Comparison of ENCODE assay signal across 8 mouse cellular contexts in genomic region chr2:26021561-26022257, GRCm38 (mm10). TPM values are rescaled to one million over a fixed set of nuclear protein-coding genes. Genes with fewer than 3 reads are reported as not detected.
DNase-seq lines count a peak whose midpoint lies in the region; ATAC-seq lines count a peak whose summit lies in the region.

TSS of gene Ubac1 (minus strand) at chr2:26021747.

- H3K4me1 ChIP-seq in brown adipose tissue, adult 24 weeks (ENCODE audit: control insufficient read depth, insufficient read depth, insufficient read length, low read length) = peaks cover 10% of the 10 kb centered on the region; the same call in 1 of the 2 replicates
- H3K4me1 ChIP-seq in heart, embryonic 13.5 days = peaks cover 45% of the 10 kb centered on the region
- peaks cover 65% of the 10 kb centered on the region for H3K4me1 ChIP-seq in liver, embryonic 12.5 days
- H3K4me1 ChIP-seq in stomach, embryonic 15.5 days = peaks cover 13% of the 10 kb centered on the region

- no peaks in the 10 kb centered on the region for H3K9me3 ChIP-seq in heart, embryonic 13.5 days
- no peaks in the 10 kb centered on the region for H3K9me3 ChIP-seq in liver, embryonic 12.5 days (replicated peaks)
- H3K9me3 ChIP-seq in stomach, embryonic 15.5 days = no peaks in the 10 kb centered on the region

- H3K27ac ChIP-seq in brown adipose tissue, adult 24 weeks (replicated peaks; ENCODE audit: low read depth, low read length) = peak within 1 kb of the TSS; percentile 86
- H3K27ac ChIP-seq in heart, embryonic 13.5 days (replicated peaks) = peak within 1 kb of the TSS; percentile 96
- H3K27ac ChIP-seq in liver, embryonic 12.5 days = peak within 1 kb of the TSS; percentile 99
- peak within 1 kb of the TSS; percentile 91 for H3K27ac ChIP-seq in stomach, embryonic 15.5 days

- peak within 1 kb of the TSS; percentile 74 for H3K4me2 ChIP-seq in heart, embryonic 13.5 days
- H3K4me2 ChIP-seq in liver, embryonic 12.5 days = peak within 1 kb of the TSS; percentile 80
- peak within 1 kb of the TSS; percentile 86 for H3K4me2 ChIP-seq in stomach, embryonic 15.5 days

- peak within 1 kb of the TSS; percentile 92 for H3K9ac ChIP-seq in heart, embryonic 13.5 days
- peak within 1 kb of the TSS; percentile 97 for H3K9ac ChIP-seq in liver, embryonic 12.5 days
- peak within 1 kb of the TSS; percentile 85 for H3K9ac ChIP-seq in stomach, embryonic 15.5 days

- H3K36me3 ChIP-seq in heart, embryonic 13.5 days = no peaks in the 10 kb centered on the region
- peaks cover 29% of the 10 kb centered on the region for H3K36me3 ChIP-seq in liver, embryonic 12.5 days
- no peaks in the 10 kb centered on the region; the same call in 1 of the 2 replicates for H3K36me3 ChIP-seq in stomach, embryonic 15.5 days

- peak; percentile 93 for DNase-seq in CD4-positive, CD25-positive, alpha-beta regulatory T cell, adult 2 months (ENCODE audit: low read depth, low spot score)
- DNase-seq in fat pad, adult 2 months (ENCODE audit: extremely low read depth, low read depth, low spot score) = peak; percentile 19
- peak; percentile 94 for DNase-seq in kidney, postnatal 10 days
- DNase-seq in natural killer cell, adult 2 months (ENCODE audit: low spot score in 2 of 2) = peak; percentile 84 to 87

- H3K4me3 ChIP-seq in brown adipose tissue, adult 24 weeks (ENCODE audit: insufficient read depth, low read depth, low read length) = peak within 1 kb of the TSS; percentile 80
- peak within 1 kb of the TSS; percentile 81 for H3K4me3 ChIP-seq in heart, embryonic 13.5 days
- H3K4me3 ChIP-seq in liver, embryonic 12.5 days = peak within 1 kb of the TSS; percentile 93
- H3K4me3 ChIP-seq in stomach, embryonic 15.5 days (replicated peaks) = peak within 1 kb of the TSS; percentile 75

- no peaks in the 10 kb centered on the region for H3K27me3 ChIP-seq in heart, embryonic 13.5 days (replicated peaks)
- 0 out of 2 replicates have a peak, but pooled peaks cover 2% of the 10 kb centered on the region for H3K27me3 ChIP-seq in liver, embryonic 12.5 days (replicated peaks)
- no peaks in the 10 kb centered on the region for H3K27me3 ChIP-seq in stomach, embryonic 15.5 days (replicated peaks)

- 5% methylated on average over 50 of the region's 50 CpGs for WGBS in heart, embryonic 13.5 days
- 7% methylated on average over 41 of the region's 50 CpGs for WGBS in liver, embryonic 12.5 days (ENCODE audit: insufficient replicate concordance)
- WGBS in stomach, embryonic 15.5 days = 10% methylated on average over 32 of the region's 50 CpGs

- peak; percentile 89 for ATAC-seq in heart, embryonic 13.5 days (ENCODE audit: extremely low read depth, insufficient number of reproducible peaks, low FRiP score, low TSS enrichment)
- peak; percentile 88 for ATAC-seq in liver, embryonic 12.5 days
- peak; percentile 93 for ATAC-seq in stomach, embryonic 15.5 days (ENCODE audit: insufficient read depth, low FRiP score, low read depth)

RNA-seq across cellular contexts. Expression of gene Ubac1, which starts in this region (rescaled TPM):
- 75.9 and 82.1 TPM in 2 replicates for polyA plus RNA-seq in brown adipose tissue, adult 24 weeks (2012; ENCODE audit: insufficient read depth, insufficient read length, missing spikeins)
- 97.0 and 111 TPM in 2 replicates for polyA plus RNA-seq in heart, embryonic 13.5 days (2015; fragmentation: Nextera tagmentation; extraction: Ambion mirVana)
- polyA plus RNA-seq in liver, embryonic 12.5 days (2016; fragmentation: Nextera tagmentation; extraction: Ambion mirVana) = 487 and 506 TPM in 2 replicates
- polyA plus RNA-seq in stomach, embryonic 15.5 days (2015; fragmentation: Nextera tagmentation; extraction: Ambion mirVana) = 87.6 and 105 TPM in 2 replicates

Comparison
In these comparisons a context has a peak if more than half of its experiments do, and no peak if none do; other contexts are left out.
1. Peak in every context shown above with its lines: DNase-seq, ATAC-seq, H3K4me3 ChIP-seq and H3K27ac ChIP-seq.
2. DNase-seq: peak in every context shown above with its lines; median percentile 94 in kidney, postnatal 10 days; 93 in CD4-positive, CD25-positive, alpha-beta regulatory T cell, adult 2 months; 86 in natural killer cell, adult 2 months; 19 in fat pad, adult 2 months.